Mouse (Mus musculus) natural killer cell, adult 2 months (primary cell): ENCODE measurements around the gene Oxnad1.
"Not testable (repeated sequence)": the region's sequence is repeated elsewhere in the genome, so short reads cannot be mapped to it uniquely, and the experiment has no call there.

ENCODE experiments used
- DNase-seq, 2 experiments: peaks; one replicate each; pipeline ENCODE4 v3.0.0; 2022; ENCODE audit warnings: low spot score in 2 of 2

Gene Oxnad1

DNA sequence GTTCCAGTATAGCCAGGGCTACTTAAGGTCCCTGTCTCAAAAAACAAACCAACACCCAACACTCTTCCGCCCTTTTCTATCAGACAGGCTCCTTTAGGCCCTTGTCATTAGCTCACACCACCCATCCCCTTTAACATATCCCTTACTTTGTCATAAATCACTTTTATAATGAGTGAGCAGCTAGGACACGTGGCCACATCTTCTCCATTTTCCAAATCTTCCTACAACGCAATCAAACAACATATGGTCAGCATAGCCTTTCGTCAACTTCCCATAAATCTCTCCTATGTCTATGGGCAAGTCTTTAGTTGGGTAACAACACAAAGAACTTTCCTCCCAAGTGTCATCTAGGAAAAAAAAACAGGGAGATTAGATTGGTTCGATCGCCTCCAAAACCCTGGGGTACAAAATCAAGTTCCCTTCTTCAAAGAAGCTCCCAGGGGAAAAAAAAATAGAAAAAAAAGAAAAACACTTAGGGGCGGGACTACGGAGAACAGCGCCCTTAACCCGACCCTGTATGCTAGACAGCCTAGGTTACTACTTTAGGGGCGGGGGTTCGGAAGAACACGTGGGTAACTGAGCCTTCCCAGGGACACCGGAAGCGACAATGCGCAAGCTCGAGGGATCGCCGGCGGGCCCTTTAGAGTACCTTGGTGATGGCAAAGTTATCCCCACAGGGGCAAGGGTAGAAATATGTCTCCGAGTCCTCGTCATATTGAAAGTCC, at the start of gene Oxnad1:
Gene Oxnad1 (plus strand): TSS at position 614 of the 725 bp plus-strand sequence.
- no peak for DNase-seq

DNA sequence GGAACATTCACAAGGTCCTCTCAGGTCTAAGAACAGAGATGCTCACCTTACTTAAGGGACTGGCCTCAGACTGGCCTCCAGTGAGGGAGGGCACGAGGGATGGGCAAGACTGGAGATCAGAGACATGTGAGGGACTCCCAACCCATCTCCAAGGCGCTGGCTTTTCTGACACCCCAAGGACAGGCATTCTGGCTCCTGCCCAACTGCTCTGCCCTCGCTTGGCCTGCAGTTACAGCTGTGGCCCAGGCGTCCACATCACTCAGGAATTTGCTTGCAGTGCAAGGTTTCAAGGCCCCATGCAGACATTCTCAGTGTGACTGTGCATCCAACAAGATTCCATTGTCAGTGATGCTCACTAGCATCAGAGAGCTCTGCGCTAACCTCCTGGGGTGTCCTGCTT, 48.7 kb upstream of the Oxnad1 start:
- no peak for DNase-seq

DNA sequence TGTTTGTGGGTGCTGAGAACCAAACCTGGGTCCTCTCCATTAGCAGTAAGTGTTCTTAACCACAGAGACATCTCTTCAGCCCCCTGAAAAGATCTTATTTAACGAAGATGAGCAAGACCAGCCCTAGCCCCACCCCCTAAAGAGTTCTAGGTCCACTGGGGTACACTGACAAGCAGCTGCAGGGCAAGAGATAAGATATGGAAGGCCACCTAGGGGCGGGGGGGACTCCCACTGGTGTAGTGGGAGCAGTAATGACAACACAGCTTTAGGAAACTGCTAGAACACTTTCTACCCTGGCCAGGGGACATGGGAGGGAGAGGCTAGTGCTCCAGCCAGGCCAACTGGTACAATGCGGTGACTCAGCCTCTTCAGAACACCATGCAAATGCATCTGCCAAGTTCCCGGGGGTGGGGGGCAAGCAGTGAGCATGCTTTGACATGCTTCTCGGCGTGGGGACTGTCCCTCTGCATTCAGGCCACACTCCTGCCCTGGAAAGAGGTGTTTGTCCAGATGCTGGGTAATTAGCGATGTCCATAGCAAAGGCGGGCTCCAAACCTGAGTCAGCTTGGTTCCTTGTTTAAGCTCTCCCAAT, 47.4 kb upstream of the Oxnad1 start:
- DNase-seq: no peak

DNA sequence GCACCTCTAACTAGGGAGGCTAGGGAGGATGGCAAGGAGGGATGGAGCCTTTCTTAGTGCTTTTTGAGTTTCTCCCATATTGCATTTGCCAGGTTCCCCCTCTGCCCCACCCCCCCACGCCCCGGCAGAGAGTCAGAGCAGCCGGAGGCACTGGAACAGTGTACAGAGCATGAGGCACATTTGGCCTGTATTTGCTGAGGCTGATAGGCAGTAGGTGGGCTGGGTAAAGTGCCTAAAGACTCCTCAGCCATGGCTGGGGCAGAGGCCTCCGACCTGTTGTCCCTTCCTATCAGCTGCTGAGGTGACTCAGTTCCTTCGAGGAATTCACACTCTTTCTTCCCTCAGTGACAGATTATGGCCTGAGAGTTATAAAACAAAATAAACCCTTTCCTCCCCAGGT, 43.1 kb upstream of the Oxnad1 start:
- DNase-seq: no peak

DNA sequence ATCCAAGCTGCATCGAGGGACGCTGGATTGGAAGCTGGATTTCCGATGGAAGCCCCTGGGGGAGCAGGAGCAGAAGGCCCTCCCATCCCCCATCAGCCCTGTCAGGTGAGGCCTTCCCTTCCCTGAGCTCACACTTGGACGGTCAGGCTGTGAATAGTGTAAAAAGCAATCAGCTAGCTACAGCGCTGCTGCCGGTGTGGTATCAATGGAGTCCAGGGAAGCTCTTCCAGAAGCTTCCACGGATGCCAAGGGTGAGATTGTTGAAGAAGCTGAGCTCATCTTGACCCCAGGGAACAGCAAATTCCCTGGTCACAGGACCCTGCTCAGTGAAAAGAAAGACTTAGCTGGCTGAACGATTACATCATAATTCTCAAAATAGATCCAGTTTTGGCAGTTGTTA, 38.8 kb upstream of the Oxnad1 start:
- no peak for DNase-seq

DNA sequence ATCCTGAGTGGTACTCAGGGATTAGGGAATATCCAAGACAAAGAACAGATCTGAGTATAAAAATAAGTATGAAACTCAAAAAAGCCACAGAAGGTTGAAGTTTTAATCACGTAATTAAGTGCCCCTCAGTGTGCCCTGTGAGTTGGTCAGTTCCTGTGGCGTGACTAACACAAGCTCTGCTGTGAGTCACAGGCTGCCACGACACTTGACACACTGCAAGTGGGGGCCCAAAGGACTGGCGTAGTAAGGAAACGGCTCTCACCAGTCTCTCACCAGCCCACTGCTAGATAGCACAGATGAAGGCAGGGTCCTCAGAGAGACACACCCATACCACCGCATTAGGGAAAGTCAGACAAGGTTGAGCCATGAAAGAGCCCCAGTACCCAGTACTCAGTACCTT, 35.0 kb upstream of the Oxnad1 start:
- DNase-seq: no peak

DNA sequence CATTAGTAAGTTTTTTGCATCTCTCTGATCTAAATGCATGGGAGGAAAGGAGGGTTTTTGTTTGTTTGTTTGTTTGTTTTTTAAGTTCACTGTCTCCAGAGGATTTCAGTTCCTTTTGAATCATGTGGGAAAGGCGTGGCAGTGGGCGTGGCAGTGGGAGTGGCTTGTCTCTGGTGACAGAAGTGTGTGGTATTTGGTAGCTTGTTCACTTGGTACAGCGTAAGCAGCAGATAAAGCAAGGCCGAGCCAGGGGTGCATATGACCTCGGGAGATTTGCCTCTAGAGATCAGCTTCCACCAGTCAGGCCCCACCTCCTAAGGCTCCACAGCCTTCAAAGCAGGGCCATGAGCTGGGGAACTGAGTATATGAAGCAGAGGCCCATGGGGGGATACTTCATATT, 31.3 kb upstream of the Oxnad1 start:
- DNase-seq: no peak

DNA sequence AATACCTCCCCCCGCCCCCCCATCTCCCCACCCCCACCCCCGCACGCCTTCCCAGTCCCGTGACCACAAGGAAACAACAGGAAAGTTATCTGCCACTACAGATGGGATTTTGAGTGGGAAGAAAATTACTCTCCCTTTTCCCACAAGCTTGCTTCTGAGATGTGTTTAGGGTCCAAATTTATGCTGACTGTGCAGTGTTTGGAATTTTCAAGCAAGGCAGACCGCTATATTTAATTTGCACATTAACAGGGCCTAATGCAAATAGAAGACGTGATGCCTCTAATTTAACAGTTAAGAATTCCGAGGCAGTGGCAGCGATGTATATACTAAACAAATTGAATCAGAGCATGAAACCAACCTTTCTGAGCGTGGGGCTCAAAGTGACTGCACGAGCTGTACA, 30.4 kb upstream of the Oxnad1 start:
- DNase-seq: no peak

DNA sequence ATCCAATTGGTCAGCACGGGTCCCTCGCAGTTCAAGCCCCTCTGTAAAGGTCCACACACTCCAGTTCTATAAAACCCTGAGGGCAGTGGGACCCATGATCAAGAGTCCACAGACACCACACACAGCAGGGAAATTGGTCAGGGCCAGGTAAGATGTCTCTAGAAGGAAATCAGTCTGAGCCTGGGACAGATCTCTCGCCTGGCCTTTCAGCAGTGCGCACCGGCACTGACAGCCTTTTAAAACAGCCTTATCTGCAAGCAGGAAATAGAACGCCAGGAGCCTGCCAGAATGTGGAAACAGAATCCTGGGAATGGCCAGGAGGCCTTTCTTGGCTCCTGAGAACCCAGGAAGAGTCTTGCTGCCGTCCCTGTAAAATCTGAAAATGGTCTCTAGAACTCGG, 29.4 kb upstream of the Oxnad1 start:
- no peak for DNase-seq

DNA sequence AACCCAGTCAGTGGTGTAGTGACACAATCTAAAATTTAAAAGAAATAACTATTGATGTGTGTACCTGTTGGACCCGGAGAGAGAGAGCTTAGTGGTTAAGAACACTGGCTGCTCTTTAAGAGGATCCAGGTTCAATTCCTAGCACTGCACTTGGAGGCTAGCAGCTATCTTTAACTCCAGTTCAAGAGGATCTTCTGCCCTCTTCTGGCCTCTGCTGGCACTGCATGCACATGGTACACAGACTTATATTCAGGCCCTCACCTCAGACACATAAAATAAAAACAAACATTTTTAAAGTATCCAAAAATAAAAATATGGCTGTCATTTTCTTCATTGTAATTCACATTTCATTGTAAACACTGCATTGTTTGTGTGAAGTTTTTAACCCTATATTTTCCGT, 28.5 kb upstream of the Oxnad1 start:
- peak in 1 of 2 experiments; percentile 11 for DNase-seq

DNA sequence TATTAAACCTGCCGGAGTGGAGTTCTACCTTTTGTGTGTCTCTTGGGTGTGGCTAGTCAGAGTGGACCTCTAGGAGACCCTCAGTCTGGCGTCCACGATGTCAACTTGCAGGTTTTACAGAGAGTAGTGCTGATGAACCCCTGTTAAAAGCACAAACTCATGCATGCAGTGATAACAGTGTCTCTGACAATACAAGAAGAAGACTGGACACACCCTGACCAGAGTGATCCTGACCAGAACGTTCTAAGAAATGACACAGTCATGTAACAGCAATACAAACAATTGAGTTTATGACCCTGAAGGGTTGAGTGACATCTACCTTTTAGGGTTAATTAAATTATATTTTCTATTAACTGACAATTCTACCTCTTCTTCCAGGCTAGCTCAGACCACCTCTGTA, 27.5 kb upstream of the Oxnad1 start:
- DNase-seq: no peak

DNA sequence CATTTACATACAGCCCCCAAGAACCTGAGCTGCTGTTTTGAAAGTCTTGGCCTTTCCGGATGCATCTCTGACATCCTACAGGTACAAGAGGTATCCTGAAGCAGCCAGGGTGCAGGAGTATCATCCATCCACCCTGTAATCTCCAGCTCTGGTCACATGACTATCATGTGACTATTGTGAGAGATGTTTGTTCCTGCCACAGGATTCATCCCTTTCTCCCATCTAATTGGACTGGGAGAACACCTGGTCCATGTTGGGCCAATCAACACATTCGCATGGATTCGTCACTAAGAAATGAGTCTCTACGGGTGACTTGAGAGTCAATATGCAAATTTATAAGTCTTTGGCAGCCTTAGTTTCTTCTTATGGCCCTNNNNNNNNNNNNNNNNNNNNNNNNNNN, 23.8 kb upstream of the Oxnad1 start:
- no peak for DNase-seq

DNA sequence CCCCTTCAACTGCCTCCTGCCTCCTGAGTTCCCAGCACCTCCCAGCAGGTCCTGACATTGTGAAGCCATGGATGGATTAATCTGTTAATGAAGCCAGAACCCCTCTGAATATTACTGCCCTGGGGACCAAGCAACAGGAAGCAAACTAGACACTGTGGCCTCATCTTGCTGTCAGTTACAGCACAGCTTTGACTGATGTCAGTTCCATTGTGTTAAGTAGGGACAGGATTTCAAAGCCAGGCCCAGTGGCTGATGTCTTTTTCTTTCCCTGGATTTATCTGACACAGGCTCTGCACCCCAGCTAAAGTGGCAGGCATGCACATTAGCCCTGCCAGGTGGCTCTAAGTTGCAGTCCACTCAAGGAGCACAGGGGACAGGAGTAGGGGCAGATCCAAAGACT, 12.4 kb upstream of the Oxnad1 start:
- DNase-seq: no peak

DNA sequence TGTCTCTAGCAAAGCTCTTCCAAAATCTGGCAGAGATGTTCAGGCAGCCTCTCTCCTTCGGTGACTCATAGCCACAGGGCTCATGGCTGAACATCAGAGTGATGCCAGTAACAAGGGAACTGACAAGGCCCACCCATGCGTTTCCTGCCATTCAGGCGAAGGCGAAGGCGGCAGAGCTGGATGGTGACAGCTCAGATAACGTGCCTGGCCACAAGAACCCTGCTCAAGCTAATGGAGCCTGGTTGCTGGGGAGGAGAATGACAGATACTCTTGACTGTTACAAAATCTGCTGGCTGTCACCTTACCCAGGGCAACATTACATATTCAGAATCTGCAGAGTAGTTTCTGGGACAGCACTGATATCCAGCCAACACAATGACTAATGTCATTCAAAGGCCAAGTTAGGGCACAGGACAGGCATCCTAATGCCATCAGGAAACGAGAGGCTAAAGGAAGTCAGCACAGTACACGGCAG, 11.9 kb upstream of the Oxnad1 start:
- no peak for DNase-seq

DNA sequence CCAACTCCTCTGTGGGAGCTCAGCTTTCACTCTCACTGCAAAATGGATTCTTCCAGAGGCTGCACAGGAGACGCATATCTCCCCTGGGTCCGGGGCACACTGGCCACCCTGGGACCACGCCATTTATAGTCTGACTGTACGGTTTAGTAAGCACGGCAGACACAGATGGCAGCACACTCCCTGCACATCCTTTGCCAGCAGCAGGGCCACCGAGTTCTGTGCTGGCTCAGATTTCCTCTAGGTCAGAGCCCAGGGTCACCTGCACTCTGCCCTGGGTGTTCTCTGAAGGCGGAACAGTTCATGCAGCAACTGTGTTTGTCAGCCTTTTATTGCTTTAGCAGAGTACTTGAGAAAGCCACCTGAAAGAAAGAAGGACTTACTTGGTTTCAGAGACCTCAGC, 11.3 kb upstream of the Oxnad1 start:
- no peak for DNase-seq

DNA sequence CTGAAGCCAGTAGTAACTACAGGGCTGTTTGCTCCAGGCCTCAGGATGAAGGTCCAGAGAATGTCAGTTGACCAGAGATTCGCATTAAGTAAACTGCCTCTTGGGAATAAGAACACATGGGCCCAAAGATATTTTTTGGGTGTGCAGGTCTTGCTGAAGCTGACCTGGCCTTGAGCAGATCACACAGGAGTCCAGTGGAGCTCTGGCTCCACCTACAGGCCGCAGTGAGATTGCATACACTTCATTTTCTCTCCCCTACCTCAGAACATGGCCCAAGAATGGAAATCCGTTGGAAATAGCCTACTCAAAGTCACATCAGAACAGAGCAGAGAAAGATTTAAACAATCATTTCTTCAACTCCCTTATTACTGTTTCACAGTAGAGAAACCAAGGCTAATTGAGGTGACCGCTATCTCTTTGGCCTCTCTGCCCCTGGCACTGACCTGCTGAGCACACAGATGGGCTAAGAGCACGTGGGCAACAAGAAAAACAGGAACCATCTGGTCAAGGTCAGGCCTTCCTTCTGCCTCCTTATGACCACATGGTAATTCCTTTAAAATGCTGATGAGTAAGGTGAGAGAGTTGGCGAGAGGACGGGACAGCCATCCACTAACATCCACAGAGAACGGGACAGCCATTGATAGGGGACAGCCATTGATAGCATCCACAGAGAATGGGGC, 8.1 kb upstream of the Oxnad1 start:
- DNase-seq: peak; percentile 45 to 65

DNA sequence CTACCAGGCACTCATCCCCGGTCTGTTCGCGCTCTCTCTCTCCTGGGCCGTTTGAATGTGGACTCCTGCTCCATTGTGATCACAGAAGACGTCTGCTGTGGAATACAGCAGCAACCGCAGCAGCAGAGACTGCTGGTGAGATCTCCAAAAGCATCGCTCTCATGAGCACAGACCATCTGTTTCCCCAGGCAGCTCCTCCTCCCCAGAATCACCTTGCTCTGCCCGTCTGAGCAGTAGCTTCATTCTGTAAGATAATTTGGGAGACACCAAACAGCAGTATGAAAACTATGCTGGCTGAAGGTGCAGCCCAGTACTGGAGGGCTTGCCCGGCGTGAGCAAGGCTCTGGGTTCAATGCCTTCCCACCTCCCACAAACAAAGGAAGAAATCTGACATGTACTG, 4.1 kb upstream of the Oxnad1 start:
- no peak for DNase-seq

DNA sequence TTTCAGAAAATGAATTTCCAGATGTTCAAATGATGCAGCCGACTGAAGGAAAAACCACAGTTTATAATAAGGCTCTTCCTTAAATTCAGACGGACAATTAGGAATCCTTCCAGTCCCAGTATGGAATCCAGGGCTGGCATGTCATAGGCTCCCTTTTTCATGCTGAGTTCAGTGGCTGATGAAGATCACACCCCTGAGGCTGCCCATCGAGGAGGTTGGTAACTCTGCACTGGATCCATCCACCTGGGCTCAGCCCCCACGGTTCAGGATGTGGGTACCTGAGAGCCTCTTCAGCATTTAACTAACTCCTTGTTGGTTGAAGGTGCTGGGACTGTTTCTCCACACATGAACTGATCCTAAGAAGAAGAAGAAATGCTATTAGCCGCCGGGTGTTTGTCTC, 2.3 kb upstream of the Oxnad1 start:
- DNase-seq: no peak

DNA sequence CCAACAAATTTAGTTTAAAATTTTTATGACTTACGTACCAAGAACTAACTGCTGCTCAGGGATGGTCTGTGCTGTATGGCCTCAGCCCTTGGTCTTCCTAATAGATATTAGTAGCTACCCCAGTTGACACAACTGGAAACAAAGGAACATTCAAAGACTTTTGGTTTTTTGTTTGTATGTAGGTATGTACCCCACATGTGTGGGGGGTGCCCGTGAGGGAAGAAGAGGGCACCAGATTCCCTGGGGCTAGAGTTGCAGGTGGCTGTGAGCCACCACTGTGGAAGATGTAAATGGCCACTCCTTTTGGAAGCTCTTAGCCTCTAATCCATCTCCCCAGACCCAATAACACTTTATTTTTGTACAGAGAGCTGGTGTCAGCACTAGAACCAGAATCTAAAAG, 1.7 kb upstream of the Oxnad1 start:
- no peak for DNase-seq

DNA sequence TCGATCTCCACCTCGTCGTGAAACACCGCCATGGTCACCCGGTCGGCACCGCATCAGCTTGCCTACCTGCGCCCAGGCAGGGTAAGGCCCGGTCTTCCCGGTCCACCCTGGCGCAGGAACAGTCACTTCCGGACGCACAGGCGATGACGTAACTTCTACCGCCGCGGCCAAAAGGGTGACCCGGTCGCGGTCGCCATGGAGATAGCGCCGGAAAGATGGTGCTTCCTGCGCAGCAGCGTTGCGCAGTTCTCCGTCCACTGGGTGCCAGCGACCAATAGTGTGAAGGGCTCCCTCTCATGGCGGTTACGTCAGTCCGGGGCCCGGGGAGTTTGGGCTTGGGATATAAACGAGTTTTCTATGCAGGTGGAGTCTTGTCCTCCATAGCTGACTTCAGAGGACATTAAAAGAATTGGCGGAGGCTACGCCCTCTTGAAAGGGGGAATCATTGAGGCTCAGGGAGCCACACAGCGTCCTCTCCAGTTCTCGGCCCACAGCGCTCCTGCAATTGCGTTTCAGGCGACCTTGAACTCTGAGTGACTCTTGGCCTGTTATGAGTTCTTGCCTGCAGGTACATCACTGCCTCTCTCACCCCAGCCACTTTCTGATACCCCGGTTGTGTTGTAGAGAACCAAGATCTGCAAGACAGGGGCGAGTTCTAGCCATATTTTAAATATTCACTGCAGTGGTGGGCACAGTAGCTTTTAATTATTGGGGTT, 470 bp downstream of the Oxnad1 start, which contains the start of gene Dph3:
Gene Dph3 (minus strand): TSS at position 244 of the 716 bp plus-strand sequence.
- peak; percentile 98 for DNase-seq

DNA sequence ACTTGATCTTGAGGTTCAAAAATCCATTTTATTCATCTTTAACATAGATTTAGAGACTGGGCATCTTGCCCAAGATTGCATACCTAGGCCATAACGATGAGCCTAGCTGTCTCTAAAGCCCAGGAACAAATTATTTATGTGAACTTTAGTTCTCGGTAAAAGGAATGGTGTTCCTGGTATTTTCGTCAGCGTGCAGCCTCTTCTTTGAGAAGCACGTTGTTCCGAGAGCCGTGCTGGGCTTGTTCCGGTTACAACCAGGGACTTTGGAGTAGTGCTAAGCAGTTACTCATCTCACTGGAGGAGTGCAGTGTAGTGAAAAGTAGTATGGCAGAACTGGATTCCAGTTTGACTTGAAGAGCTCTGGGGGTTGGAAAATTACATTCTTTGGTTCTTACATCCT, 1.1 kb downstream of the Oxnad1 start:
- DNase-seq: no peak

DNA sequence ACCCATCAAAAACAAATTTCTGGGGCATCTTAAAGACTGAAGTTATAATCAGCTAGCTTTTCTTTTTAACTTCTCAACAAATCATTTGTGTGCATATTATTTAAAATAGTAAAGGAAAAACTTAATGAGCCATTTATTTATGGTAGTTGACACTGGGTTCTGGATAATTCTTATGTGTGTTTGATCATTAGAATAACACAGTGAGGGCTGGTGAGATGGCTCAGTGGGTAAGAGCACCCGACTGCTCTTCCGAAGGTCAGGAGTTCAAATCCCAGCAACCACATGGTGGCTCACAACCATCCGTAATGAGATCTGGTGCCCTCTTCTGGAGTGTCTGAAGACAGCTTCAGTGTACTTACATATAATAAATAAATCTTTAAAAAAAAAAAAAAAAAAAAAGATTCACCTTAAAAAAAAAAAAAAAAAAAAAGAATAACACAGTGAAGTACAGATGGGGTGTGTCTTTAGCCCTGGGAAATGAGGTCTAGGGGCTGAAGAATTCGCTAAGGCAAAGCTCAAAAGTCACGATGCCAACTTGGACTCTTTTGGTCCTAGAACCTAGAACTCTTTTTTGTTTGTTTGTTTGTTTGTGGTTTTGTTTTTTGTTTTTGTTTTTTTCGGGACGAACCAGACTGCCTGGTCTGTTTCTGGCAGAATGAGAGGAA, 2.5 kb downstream of the Oxnad1 start:
- not testable (repeated sequence) for DNase-seq
